Mouse (Mus musculus) ES-Bruce4 (cell line): ENCODE data around the gene Zranb3. TPM values are rescaled to one million over a fixed set of nuclear protein-coding genes. Genes with fewer than 3 reads are reported as not detected.
"Not testable (repeated sequence)": the region's sequence is repeated elsewhere in the genome, so short reads cannot be mapped to it uniquely, and the experiment has no call there.

Experiments used
- H3K27ac ChIP-seq: 2 replicates; pipeline ENCODE4 v1.5.1; 2012; ENCODE audit warnings: low read length, inconsistent platforms; ENCODE audit not compliant: insufficient read depth
- H3K27me3 ChIP-seq: 2 replicates; pipeline ENCODE4 v1.6.1; 2012; ENCODE audit warnings: mild to moderate bottlenecking, low read length, inconsistent platforms; ENCODE audit not compliant: control insufficient read depth, poor library complexity, insufficient read depth, severe bottlenecking
- H3K36me3 ChIP-seq: 2 replicates; pipeline ENCODE4 v1.6.1; 2012; ENCODE audit warnings: inconsistent platforms, mild to moderate bottlenecking, low read length, moderate library complexity; ENCODE audit not compliant: control insufficient read depth, poor library complexity, insufficient read depth, severe bottlenecking
- H3K4me1 ChIP-seq: one replicate; pipeline ENCODE4 v1.8.1; 2011; ENCODE audit warnings: low read length; ENCODE audit not compliant: control insufficient read depth, insufficient read depth
- H3K4me3 ChIP-seq: 2 replicates; pipeline ENCODE4 v1.5.1; 2011; ENCODE audit warnings: low read depth, mild to moderate bottlenecking, low read length
- H3K9ac ChIP-seq: 2 replicates; pipeline ENCODE4 v1.6.1; 2012; ENCODE audit warnings: low read depth, mild to moderate bottlenecking, inconsistent platforms; ENCODE audit not compliant: poor library complexity, severe bottlenecking
- H3K9me3 ChIP-seq: replicated peaks from 2 replicates; pipeline ENCODE4 v1.6.1; 2012; ENCODE audit warnings: mild to moderate bottlenecking, low read length, inconsistent platforms; ENCODE audit not compliant: control insufficient read depth, poor library complexity, insufficient read depth, severe bottlenecking
- CTCF ChIP-seq: IDR thresholded peaks from one replicate; pipeline ENCODE4 v1.8.1; 2011; ENCODE audit warnings: low read depth, low read length
- EP300 ChIP-seq: IDR thresholded peaks from 2 replicates; pipeline ENCODE4 v1.6.1; 2011; ENCODE audit warnings: low read depth, low read length; ENCODE audit not compliant: insufficient read depth
- POLR2A ChIP-seq: IDR thresholded peaks from one replicate; pipeline ENCODE4 v1.8.1; 2011; ENCODE audit warnings: low read length; ENCODE audit not compliant: insufficient read depth
- polyA plus RNA-seq: library from polyadenylated mRNA; stranded (reverse); fragments of >200 nt; gene quantifications from 2 replicates; pipeline ENCODE4 v1.2.4, GENCODE M21; 2011; ENCODE audit warnings: low read depth; ENCODE audit not compliant: missing spikeins, insufficient read depth, insufficient read length

Zranb3 gene
- polyA plus RNA-seq, 1 experiment, result 55.7 TPM

GRCm38 (mm10) chr1:127970870-127971269 lies 132.0 kb downstream of the Zranb3 start:
- Histone ChIP-seq H3K9ac (no peak overlapping the region), H3K27me3 (no peaks in the 10 kb centered on the region), H3K9me3 (no peaks in the 10 kb centered on the region), H3K4me3 (no peak overlapping the region), H3K36me3 (peaks cover under 1% of the 10 kb centered on the region; the same call in 1 of the 2 replicates), H3K27ac (no peak overlapping the region), H3K4me1 (no peaks in the 10 kb centered on the region)
- TF ChIP-seq EP300 (no peak), CTCF (no peak), POLR2A (no peak)

- no peak overlapping the region for H3K9ac ChIP-seq
- TF ChIP-seq CTCF (no peak), EP300 (no peak), POLR2A (no peak)
- H3K27me3 ChIP-seq, result no peaks in the 10 kb centered on the region
- H3K36me3 ChIP-seq, result peaks cover 10% of the 10 kb centered on the region
- H3K9me3 ChIP-seq, result no peaks in the 10 kb centered on the region
- H3K4me1 ChIP-seq, result no peaks in the 10 kb centered on the region
- H3K27ac ChIP-seq, result no peak overlapping the region
- no peak overlapping the region for H3K4me3 ChIP-seq
Measured at GRCm38 (mm10) chr1:127963326-127963725, 139.5 kb downstream of the Zranb3 start.

GRCm38 (mm10) chr1:127961140-127961539 lies 141.7 kb downstream of the Zranb3 start:
- H3K36me3 ChIP-seq, result peaks cover 10% of the 10 kb centered on the region
- no peaks in the 10 kb centered on the region for H3K9me3 ChIP-seq
- H3K4me1 ChIP-seq, result no peaks in the 10 kb centered on the region
- TF ChIP-seq CTCF (no peak), POLR2A (no peak), EP300 (no peak)
- no peak overlapping the region for H3K4me3 ChIP-seq
- H3K27ac ChIP-seq, result no peak overlapping the region
- no peak overlapping the region for H3K9ac ChIP-seq
- no peaks in the 10 kb centered on the region for H3K27me3 ChIP-seq

- no peak overlapping the region for H3K9ac ChIP-seq
- no peak for TF ChIP-seq EP300
- no peak for TF ChIP-seq CTCF
- no peak for TF ChIP-seq POLR2A
- no peak overlapping the region for H3K4me3 ChIP-seq
- peaks cover 10% of the 10 kb centered on the region for H3K36me3 ChIP-seq
- H3K9me3 ChIP-seq, result no peaks in the 10 kb centered on the region
- H3K4me1 ChIP-seq, result no peaks in the 10 kb centered on the region
- no peaks in the 10 kb centered on the region for H3K27me3 ChIP-seq
- no peak overlapping the region for H3K27ac ChIP-seq
Measured at GRCm38 (mm10) chr1:127959312-127959718, 143.5 kb downstream of the Zranb3 start.

- Histone ChIP-seq H3K36me3 (peaks cover 10% of the 10 kb centered on the region), H3K27ac (no peak overlapping the region), H3K4me3 (no peak overlapping the region), H3K9ac (no peak overlapping the region), H3K9me3 (no peaks in the 10 kb centered on the region), H3K4me1 (no peaks in the 10 kb centered on the region), H3K27me3 (no peaks in the 10 kb centered on the region)
- no peak for TF ChIP-seq CTCF
- TF ChIP-seq POLR2A, result no peak
- TF ChIP-seq EP300, result no peak
Measured at GRCm38 (mm10) chr1:127958801-127959200, 144.0 kb downstream of the Zranb3 start.

GRCm38 (mm10) chr1:127956524-127956923 lies 146.3 kb downstream of the Zranb3 start:
- H3K36me3 ChIP-seq, result peaks cover 10% of the 10 kb centered on the region
- no peak overlapping the region for H3K9ac ChIP-seq
- no peak overlapping the region for H3K4me3 ChIP-seq
- no peak for TF ChIP-seq POLR2A
- TF ChIP-seq EP300, result no peak
- TF ChIP-seq CTCF, result no peak
- no peaks in the 10 kb centered on the region for H3K27me3 ChIP-seq
- H3K27ac ChIP-seq, result no peak overlapping the region
- H3K9me3 ChIP-seq, result no peaks in the 10 kb centered on the region
- no peaks in the 10 kb centered on the region for H3K4me1 ChIP-seq

- no peak for TF ChIP-seq POLR2A
- no peak for TF ChIP-seq EP300
- no peak for TF ChIP-seq CTCF
- H3K27ac ChIP-seq, result no peak overlapping the region
- H3K36me3 ChIP-seq, result peaks cover 2% of the 10 kb centered on the region; the same call in 1 of the 2 replicates
Measured at GRCm38 (mm10) chr1:127954800-127955199, 148.0 kb downstream of the Zranb3 start.

GRCm38 (mm10) chr1:127954198-127954597 lies 148.6 kb downstream of the Zranb3 start:
- H3K4me1 ChIP-seq, H3K36me3 ChIP-seq, H3K4me3 ChIP-seq, H3K9ac ChIP-seq, H3K27ac ChIP-seq, H3K27me3 ChIP-seq, H3K9me3 ChIP-seq: not testable (repeated sequence)

More at GRCm38 (mm10) chr1:127954800-127955199, 148.0 kb downstream of the Zranb3 start:
- Histone ChIP-seq H3K9me3 (no peaks in the 10 kb centered on the region), H3K27me3 (no peaks in the 10 kb centered on the region), H3K4me1 (no peaks in the 10 kb centered on the region), H3K9ac (no peak overlapping the region), H3K4me3 (no peak overlapping the region)
